Mouse (Mus musculus): ENCODE data around the gene Lypd5. TPM values are rescaled to one million over a fixed set of nuclear protein-coding genes. Genes with fewer than 3 reads are reported as not detected.

Lypd5 gene
- not detected in 2 replicates for polyA plus RNA-seq (2012; ENCODE audit: insufficient read depth, insufficient read length, missing spikeins)

DNA sequence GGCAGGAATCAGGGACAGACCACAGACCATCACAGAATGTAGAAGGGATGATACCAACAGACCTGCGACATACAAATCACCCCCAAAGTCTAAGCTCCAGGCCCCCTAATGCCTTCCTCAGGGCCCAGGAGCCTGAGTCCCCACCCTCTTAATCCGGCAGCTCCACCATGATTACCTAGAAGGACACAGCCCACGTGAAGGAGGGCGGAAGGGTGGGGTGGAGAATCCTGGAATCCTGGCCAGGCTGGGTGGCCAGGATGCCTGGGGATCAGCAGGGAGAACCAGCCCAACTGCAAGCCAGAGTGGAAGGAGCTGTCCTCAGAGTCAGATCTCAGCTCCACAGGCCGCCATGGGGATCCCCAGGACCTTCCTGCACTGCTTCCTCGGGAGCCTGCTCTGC is at the start of gene Lypd5:
Gene Lypd5, plus strand, starts transcription at position 301 of the 400 bp plus-strand sequence.
- H3K27ac ChIP-seq (ENCODE audit: insufficient read depth, low read depth, low read length): no peak within 1 kb of the TSS
- H3K4me1 ChIP-seq (ENCODE audit: control insufficient read depth, insufficient read depth, low read length): no peaks in the 10 kb centered on the region
- no peak for TF ChIP-seq CTCF (IDR thresholded peaks at IDR 0.05; ENCODE audit: low read depth, low read length)
- TF ChIP-seq POLR2A (IDR thresholded peaks at IDR 0.05; ENCODE audit: borderline replicate concordance, low read depth, low read length): no peak
- no peak within 1 kb of the TSS for H3K4me3 ChIP-seq (ENCODE audit: insufficient read depth, low read length)

DNA sequence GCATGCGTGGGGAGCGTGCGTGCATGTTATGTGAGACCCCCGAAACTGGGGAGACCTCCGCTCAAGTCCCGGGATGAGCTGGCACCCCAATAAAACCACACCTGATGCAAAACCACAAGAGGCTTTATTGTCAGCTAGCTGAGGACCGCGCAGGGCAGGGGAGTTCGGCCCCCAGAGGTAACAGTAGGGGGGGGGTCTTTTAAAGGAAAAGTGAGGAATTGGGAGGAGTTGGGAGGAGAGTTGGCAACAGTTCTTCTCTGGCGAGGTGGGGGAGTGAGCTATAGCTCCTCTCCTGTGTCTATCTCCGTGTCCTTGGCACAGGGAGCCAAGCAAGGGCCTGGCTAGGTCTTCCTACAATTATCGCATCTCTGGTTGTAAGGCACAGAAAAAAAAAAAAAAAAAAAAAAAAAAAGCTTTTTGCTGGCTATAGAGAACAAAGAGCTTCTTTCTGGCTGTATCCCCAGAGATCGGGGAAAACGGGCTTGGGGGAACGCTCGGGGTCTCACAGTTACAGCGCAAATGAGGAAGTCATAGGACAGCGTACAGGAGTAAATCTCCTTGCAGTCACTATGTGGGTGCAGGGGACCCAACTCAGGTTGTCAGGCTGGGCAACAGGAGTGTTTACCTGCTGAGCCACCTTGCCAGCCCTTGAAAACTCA is 49.0 kb upstream of the Lypd5 start:
- Histone ChIP-seq H3K4me1 (ENCODE audit: control insufficient read depth, insufficient read depth, low read length) (peaks cover 3% of the 10 kb centered on the region), H3K27ac (ENCODE audit: insufficient read depth, low read depth, low read length) (no peak overlapping the region), H3K4me3 (ENCODE audit: insufficient read depth, low read length) (peak overlapping the region; percentile 46)
- TF ChIP-seq CTCF (IDR thresholded peaks at IDR 0.05; ENCODE audit: low read depth, low read length): no peak
- no peak for TF ChIP-seq POLR2A (IDR thresholded peaks at IDR 0.05; ENCODE audit: borderline replicate concordance, low read depth, low read length)

DNA sequence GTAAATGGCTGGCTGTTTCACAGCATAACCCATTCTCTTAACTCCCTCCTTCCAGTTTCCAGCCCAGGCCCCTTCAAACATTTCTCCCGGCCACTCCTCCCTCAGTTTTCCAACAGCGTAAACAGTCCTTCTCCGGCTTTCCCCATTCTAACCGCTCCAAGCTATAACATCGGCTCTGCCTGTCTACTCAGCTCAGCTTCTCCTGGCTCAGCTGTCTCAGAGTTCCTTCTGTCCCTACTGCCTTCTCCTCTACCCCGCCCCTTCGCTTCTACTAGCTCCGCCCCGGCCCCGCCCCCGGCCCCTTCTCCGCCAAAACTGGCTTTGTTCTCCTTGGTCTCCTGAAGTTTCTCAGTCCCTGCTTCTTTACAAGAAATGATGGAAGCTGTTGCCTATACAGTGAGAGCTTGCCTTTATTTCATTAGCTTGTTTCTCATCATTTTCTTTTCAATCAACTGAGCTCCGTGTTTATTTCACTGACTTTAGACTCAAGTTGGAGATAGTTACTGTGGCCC is 48.2 kb upstream of the Lypd5 start, which contains the start of gene Zfp61:
Gene Zfp61, minus strand, starts transcription at position 462 of the 512 bp plus-strand sequence.
- TF ChIP-seq CTCF (IDR thresholded peaks at IDR 0.05; ENCODE audit: low read depth, low read length) (no peak), POLR2A (IDR thresholded peaks at IDR 0.05; ENCODE audit: borderline replicate concordance, low read depth, low read length) (no peak)
- H3K4me3 ChIP-seq (ENCODE audit: insufficient read depth, low read length): peak within 1 kb of the TSS; percentile 13; the same call in 1 of the 2 replicates
- no peak within 1 kb of the TSS for H3K27ac ChIP-seq (ENCODE audit: insufficient read depth, low read depth, low read length)
- H3K4me1 ChIP-seq (ENCODE audit: control insufficient read depth, insufficient read depth, low read length): peaks cover 3% of the 10 kb centered on the region

DNA sequence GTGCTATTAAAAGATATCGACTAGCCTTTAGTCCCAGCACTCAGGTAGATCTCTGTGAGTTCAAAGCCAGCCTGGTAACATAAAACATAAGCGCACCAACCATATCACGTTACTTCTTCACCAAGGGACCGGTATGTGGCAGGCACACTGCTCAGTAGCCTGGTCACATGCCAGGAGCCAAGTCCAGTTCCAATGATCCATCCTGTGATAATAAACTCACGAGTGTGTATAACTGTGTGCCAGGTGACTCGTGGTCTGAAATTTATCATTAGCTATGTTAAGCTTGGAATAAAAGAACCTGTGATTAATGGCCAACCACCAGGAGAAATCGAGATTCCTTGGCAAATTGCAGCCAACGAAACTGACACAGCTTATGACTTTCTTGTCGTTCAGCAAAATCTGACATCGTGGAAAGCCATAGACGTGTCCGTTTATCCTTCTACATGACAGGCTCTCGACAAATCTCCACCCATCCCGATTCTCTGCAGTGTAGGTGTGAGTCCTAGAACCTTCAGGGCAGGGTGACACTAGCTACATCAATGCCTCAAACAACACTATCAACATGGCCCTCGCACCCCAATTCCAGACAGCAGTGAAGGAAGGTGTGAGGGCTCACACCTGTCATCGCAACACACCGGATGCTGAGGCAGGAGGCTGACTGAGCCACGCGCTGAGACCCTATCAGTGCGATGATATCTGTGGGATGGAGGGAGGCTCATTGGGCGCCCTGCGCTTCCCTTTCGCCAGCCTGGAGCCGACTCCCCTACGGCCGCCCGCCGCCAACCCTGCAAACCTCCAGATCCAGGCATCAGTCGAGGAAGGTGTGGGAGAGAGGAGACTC is 33.0 kb upstream of the Lypd5 start:
- TF ChIP-seq CTCF (IDR thresholded peaks at IDR 0.05; ENCODE audit: low read depth, low read length) (no peak), POLR2A (IDR thresholded peaks at IDR 0.05; ENCODE audit: borderline replicate concordance, low read depth, low read length) (no peak)
- Histone ChIP-seq H3K4me3 (ENCODE audit: insufficient read depth, low read length) (peak overlapping the region; percentile 77), H3K4me1 (ENCODE audit: control insufficient read depth, insufficient read depth, low read length) (peaks cover 8% of the 10 kb centered on the region), H3K27ac (ENCODE audit: insufficient read depth, low read depth, low read length) (no peak overlapping the region)

DNA sequence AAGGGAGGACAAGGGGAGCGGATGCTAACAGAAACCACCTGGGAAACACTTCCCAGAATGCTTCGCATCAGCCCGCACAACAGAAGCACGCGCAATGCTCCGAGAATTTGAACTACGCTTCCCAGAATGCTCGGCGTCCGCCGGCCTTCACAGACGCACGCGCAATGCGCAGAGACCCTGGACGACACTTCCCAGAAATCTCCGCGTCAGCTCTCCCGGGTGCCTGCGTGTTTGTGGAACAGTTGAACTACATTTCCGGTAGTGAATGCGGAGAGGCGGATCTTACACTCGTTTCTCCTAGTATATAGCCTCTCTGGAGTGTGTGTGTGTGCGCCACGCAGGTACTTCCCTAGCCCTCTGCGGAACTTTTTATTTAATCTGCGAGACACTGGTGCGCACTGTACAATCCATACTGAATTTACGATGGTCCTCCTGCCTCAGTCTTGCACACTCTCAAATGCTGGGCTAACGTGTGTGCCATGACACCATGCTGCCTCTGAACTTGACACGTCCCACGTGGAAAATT is 32.4 kb upstream of the Lypd5 start, which contains the start of gene Zfp94:
Gene Zfp94, minus strand, starts transcription at position 100 of the 526 bp plus-strand sequence.
- Histone ChIP-seq H3K4me1 (ENCODE audit: control insufficient read depth, insufficient read depth, low read length) (peaks cover 8% of the 10 kb centered on the region), H3K27ac (ENCODE audit: insufficient read depth, low read depth, low read length) (peak within 1 kb of the TSS; percentile 59), H3K4me3 (ENCODE audit: insufficient read depth, low read length) (peak within 1 kb of the TSS; percentile 77)
- TF ChIP-seq CTCF (IDR thresholded peaks at IDR 0.05; ENCODE audit: low read depth, low read length) (no peak), POLR2A (IDR thresholded peaks at IDR 0.05; ENCODE audit: borderline replicate concordance, low read depth, low read length) (no peak)

GRCm38 (mm10) chr7:24318942-24319341 is 30.1 kb upstream of the Lypd5 start:
- no peak overlapping the region for H3K27ac ChIP-seq (ENCODE audit: insufficient read depth, low read depth, low read length)
- TF ChIP-seq POLR2A (IDR thresholded peaks at IDR 0.05; ENCODE audit: borderline replicate concordance, low read depth, low read length): no peak
- no peak for TF ChIP-seq CTCF (IDR thresholded peaks at IDR 0.05; ENCODE audit: low read depth, low read length)
- peaks cover 8% of the 10 kb centered on the region for H3K4me1 ChIP-seq (ENCODE audit: control insufficient read depth, insufficient read depth, low read length)
- no peak overlapping the region for H3K4me3 ChIP-seq (ENCODE audit: insufficient read depth, low read length)

DNA sequence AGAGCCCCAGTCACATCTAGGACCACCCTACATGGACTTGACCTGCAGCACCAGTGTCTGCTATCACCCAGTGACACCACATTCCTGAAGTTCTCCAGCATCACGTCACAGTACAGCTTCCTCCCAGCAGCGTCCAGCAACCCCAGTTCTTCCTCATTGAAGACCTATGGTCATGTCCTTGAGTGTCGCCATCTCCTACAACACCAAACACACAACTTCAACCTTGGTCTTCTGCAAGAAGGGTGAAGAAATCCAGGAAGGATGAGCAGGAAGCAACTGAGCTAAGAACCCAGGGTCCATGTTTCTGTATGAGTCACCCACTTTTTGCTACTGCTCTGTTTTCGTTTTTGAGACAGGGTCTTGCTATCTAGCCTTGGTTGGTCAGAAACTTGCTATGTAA is 26.4 kb upstream of the Lypd5 start:
- H3K4me3 ChIP-seq (ENCODE audit: insufficient read depth, low read length): no peak overlapping the region
- no peaks in the 10 kb centered on the region for H3K4me1 ChIP-seq (ENCODE audit: control insufficient read depth, insufficient read depth, low read length)
- TF ChIP-seq POLR2A (IDR thresholded peaks at IDR 0.05; ENCODE audit: borderline replicate concordance, low read depth, low read length): no peak
- H3K27ac ChIP-seq (ENCODE audit: insufficient read depth, low read depth, low read length): no peak overlapping the region

DNA sequence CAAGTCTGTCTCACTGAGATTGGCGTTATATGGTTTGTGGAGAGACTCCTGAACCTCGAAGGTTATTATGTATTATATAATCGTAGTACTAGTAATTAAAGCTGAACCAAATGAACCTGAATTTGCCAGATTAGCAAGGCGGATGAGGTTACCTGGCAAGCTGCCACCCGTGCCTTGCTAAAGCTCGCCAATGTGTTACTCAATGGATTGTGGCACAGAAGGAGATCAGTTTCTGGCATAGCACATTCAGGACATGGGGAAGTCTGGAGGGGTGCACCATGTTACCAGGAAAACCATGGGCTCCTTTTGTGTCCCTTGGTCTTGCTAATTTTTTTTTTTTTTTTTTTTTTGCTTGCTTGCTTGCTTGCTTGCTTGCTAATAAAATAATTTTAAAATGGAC is 23.8 kb upstream of the Lypd5 start:
- Histone ChIP-seq H3K27ac (ENCODE audit: insufficient read depth, low read depth, low read length) (no peak overlapping the region), H3K4me3 (ENCODE audit: insufficient read depth, low read length) (no peak overlapping the region), H3K4me1 (ENCODE audit: control insufficient read depth, insufficient read depth, low read length) (no peaks in the 10 kb centered on the region)
- TF ChIP-seq CTCF (IDR thresholded peaks at IDR 0.05; ENCODE audit: low read depth, low read length) (no peak), POLR2A (IDR thresholded peaks at IDR 0.05; ENCODE audit: borderline replicate concordance, low read depth, low read length) (no peak)

DNA sequence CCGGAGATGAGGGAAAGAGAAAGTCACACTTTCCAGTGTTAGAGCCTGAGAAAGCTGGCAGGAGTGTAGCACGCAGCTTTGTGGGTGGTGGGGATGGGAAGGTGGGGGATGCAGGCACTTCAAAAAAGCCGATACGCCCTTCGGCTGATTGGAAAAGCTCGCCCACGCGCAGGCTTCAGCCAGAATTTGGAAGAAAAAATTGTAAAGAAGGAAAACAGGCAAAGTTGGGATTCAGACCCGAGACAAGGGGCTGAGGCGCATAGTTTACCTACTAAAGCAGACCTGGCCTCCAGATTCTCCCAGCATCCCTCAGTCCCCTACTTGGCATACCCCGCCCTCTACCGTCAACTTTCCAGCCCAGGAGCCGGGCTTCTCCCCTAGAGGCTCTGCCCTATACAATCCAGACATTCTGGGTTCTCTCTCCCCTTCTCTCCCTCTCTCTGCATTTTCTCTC is 23.3 kb upstream of the Lypd5 start:
- TF ChIP-seq CTCF (IDR thresholded peaks at IDR 0.05; ENCODE audit: low read depth, low read length): no peak
- no peak for TF ChIP-seq POLR2A (IDR thresholded peaks at IDR 0.05; ENCODE audit: borderline replicate concordance, low read depth, low read length)
- H3K4me3 ChIP-seq (ENCODE audit: insufficient read depth, low read length): no peak overlapping the region
- H3K27ac ChIP-seq (ENCODE audit: insufficient read depth, low read depth, low read length): no peak overlapping the region
- H3K4me1 ChIP-seq (ENCODE audit: control insufficient read depth, insufficient read depth, low read length): no peaks in the 10 kb centered on the region
